Mouse (Mus musculus): ENCODE data around the gene Rnd1.

Rnd1 gene

DNA sequence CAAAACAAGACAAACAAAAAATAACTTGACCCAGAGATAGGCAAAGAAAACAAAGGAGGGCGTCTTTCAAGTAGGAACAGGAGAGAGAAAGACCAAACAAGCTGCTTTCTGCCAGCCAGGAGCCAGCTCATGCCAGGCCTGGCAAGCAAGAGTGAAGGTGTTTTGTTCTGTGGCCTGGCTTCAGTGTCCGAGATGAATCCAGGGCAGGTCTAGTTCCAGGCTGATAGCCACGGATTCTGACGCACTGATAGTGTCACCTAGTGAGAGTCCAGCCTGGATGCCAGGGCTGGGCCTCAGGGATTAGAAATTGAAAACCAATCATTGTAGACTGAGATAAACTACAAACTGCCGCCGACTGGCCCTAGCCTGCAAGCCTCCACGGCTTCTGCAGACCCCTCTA, 716 bp upstream of the Rnd1 start:
- no peak for DNase-seq (ENCODE audit: low spot score)

DNA sequence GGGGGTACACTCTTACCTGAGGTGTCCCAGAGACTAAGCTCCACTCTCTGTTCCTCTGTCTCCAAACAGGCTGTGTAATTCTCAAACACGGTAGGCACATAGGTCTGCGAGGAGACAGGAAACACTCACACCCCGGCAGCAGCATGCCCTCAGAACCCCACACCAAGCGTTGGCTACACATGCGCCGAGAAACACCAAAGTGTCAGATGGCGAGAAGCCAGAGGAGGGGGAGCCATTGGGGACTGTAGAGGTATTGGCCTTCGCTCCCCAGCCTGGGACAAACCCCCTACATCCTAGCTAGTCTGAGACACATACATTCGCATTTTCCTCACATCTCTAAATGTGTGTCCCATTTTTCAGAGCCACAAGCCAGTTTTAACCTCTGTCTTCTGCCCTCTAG, 790 bp downstream of the Rnd1 start:
- no peak for DNase-seq (ENCODE audit: low spot score)

DNA sequence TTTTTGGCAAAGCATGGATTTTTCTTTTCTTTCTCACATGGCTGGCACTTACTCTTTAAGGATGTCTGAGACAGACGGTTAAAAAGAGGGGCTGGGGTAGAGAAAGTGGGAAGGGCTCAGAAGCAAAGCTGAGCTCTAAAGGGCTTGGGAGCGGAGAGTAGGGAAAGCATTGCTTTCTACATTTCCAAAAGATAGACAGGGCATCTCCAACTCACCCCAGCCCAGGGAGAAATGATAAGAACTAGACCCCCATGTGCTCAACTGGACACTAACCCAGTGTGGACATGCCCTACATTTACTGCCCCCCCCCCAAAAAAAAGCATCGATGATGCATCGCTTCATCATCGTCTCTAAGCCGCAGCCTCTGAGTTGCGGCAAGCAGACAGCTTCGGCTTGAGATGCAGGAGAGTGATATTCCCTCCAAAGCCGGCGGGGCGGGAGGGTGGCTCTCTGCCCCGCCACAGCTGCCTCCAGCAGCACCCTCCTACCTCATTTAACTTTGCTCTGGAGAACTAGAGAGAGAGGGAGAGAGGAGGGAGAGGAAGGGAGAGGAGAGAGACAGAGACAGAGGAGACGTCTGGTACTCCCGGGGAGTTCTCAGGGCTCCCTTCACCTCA, 1.5 kb downstream of the Rnd1 start:
- no peak for DNase-seq (ENCODE audit: low spot score)

DNA sequence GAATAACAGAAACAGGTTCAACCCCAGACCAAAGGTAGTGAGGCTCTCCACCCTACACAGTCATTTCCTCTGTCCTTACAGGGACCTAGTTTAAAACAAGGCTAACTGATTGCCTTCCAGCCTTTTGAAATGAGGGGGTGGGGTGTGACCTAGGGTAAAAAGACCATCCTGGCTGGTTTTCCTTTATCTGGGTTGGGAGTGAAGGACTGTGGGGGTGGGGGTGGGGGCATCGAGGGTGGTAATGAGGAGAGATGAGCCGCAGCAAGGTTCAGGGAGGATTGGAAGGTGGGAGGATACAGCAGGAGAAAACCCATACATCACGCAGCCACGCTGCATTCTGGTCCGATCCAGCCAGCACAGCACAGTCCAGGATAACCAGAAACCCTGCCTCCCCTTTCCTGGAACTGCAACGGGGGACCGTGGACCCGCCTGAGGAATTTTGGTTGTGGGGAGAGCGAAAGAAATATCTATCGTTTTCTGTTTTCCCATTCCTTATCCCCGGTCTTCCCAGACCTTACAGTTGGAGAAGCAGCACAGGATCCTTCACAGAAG, 2.2 kb downstream of the Rnd1 start:
- no peak for DNase-seq (ENCODE audit: low spot score)

DNA sequence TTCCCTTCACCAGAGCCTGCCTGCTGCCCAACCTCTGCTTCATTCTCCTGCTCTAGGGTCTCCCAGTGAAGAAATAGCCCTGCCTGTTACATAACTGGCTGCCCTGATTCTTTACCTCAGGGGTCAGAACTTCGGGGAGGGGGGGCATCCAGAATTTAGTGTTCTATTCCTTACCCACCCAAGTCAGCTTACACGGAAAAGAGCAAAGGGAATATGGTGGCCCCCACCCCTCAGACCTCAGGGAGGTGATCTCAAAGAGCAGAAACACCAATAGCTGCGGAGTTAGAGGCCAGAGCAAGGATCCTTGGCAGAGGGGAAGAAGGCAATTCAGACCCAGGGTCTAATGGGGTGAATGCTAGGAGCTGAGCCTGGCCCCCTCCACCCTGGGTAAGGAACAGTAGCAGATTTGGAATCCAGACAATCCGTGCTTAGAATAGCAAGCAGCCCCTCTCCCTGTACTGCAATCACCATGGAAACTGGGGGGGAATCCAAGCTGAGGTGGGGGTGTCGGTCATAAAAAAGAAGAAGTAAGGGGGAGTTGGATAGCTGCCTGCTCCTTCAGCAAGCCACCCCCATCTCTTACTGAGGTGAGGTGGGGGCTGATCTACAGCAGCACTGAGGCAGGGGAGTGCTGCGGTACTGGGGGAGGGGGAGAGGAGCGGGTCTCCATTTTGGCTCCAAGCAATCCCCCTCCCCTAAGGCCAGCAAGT, 2.8 kb downstream of the Rnd1 start:
- no peak for DNase-seq (ENCODE audit: low spot score)

DNA sequence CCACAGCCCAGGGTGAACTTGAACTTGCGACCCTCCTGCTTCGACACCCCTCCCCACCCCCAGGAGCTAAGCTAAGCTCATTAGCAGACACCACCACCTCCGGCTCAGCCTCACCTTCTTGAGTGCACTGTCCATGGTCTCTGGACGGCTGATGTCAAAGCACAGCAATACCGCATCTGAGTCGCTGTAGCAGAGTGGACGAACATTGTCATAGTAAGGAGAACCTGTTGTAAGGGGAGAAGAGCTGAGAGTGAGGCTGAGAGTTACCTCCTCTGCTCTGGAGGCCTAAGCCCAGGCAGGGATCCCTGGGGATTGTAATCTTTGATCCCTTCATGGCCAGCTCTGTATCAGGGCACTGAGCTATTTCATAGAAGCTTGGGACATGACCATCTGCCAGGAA, 3.5 kb downstream of the Rnd1 start:
- DNase-seq (ENCODE audit: low spot score), result no peak

DNA sequence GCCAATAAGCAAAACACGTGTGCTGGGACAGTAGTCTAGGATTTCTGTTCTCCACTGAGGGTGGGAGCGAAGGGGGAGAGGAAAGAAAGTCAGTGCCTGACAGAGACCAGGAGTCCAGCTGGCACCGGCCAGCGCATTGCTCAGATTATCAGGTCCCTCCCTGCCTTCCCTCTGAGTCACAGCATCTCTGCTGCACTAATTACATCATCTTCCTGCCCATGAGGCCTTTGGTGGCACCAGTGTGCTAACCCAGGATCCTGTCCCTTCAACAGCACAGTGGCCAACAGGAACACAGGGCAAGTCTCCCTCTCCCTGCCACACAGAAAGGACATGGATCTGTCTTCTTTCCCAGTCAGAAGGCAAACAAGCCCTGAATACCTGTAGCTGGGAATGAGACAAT, 4.7 kb downstream of the Rnd1 start:
- DNase-seq (ENCODE audit: low spot score), result no peak

DNA sequence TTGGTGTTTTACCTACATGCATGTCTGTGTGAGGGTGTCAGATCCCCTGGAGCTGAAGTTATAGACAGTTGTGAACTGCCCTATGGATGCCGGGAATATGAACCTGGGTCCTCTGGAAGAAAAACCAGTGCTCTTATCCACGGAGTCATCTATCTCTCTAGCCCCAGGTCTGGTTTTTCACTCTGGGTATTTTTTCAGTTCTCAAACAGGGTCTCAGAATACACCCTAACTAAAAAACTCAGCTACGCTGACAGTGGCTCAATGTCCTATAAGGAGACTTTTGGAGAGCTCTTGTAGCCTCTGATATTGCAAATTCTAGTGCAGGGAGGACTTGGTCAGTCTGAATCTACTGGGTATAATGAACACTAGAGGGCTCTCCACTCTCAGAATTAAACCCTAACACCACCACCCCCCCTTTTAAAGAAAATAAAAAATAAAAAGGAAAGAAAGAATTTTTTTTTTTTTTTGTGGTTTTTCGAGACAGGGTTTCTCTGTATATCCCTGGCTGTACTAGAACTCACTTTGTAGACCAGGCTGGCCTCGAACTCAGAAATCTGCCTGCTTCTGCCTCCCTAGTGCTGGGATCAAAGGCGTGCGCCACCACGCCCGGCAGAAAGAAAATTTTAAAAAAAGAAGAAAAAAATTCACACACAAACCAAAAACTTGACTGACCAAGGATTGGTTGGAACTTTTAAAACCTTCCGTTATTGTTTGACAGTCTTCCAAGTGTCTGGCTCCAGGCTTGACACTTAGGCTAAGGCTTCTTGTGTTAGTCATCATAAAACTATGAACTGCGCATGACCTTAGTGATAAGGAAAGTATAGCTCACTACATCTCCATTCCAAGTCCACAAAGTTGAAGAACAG, 13.0 kb downstream of the Rnd1 start:
- DNase-seq (ENCODE audit: low spot score), result no peak

DNA sequence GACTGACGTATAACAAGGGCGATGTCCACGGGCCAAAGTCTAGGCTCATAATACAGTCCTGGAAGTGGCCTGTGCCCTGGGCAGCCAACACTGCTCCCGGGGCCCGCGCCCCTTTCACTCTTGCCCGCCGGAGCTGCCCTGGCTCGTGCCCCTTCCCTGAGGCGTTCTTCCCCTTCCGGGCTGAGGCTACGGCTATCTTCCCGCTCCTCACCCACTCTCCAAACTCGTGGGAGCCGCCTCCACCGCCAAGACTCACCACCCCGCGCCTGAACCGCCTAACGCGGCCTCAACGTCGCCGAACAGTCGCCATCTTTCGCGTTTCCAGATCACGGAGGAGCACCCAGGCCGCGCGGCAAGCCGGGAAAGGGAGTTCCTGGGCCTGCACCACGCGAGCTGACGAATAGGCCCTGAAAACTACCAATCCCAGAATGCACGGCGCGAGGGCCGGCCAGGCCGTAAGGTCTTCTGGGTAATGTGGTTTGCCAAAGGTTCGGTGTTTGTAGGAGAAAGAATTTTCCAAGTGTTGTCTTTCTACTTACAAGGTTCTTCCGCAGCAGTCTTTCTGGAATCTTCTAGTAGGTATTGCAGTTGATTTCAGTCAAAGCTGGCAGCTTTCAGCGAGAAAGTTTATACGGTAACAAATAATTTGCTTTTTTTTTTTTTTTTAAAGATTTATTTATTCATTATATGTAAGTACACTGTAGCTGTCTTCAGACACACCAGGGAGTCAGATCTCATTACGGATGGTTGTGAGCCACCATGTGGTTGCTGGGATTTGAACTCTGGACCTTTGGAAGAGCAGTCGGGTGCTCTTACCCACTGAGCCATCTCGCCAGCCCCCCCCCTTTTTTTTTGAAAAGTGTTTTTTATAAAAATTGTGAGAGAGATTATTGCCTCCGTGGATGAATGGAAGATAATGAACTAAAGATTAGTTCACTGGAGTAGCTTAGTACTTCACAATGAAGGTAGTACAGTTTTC, 14.4 kb downstream of the Rnd1 start, which contains the start of gene Ddx23:
TSS of gene Ddx23 (minus strand) at position 328 of the 979 bp plus-strand sequence.
- DNase-seq (ENCODE audit: low spot score), result peak; percentile 93

DNA sequence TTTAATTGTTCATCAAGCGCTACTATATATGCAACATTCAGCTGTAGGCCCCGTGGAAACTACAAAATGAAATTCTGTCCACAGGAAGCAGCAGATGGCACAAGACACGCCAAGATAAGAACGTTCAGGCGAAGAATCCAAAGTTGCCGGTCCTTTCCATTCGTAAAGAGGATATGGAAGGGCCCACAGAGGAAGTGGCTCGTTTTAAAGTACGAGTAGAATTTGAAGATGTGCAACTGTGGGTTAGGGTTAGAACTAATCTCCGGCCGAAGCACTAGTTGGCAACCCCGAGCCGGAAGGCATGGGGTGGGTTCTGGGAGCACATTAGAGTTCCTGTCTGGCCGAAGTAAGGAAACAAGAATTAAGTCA, 15.1 kb downstream of the Rnd1 start:
- no peak for DNase-seq (ENCODE audit: low spot score)

DNA sequence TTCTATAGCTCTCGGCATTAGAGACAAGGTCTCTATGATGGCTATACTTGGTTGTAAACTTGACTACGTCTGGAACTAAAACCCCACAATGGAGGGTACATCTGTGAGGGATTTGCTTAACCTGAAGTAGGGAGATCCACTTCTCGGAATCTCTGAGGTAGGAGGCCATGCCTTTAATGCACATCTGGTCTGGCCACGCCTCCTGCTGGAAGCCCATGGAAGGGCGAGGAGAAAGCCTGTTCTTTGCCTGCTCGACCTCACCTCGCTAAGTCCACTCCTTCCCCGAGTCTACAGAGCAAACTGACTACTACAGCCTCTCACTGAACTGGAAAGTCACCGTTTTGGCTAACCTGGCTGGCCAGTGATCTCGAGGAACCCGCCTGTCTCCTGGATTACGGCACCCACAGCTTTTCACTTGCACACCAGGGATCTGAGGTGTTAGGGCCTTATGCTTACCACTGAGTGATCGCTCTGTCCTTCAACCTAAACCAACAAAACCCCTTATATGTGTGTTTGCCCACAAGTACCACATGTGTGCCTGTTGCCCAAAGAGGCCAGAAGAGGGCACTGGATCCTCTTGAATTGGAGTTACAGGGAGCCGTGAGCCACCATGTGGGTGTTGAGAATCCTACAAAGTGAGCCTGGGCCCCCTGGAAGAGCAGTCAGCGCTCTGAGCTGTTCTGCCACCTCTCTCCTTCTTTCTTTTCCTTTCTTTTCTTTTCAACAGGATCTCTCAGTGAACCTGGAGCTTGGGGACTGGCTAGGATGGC, 20.1 kb downstream of the Rnd1 start:
- DNase-seq (ENCODE audit: low spot score), result no peak

DNA sequence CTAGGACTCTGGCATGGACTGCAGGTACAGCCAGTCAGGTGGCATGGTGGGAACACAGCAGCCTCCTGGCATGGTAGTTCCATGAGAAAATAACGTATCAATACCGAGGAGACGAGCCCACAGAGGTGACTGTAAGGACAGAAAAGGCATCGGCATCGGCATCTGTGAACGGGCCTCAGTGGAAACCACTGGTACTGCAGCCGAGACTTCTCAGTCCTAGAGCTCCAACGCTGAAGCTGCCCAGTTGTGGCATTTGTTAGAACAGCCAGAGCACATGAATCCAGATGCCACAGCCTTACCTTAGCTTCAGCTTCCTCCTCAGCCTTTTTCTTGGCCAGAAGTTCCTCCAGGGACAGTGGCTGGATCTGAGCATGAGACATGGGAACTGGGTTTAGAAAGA, 25.1 kb downstream of the Rnd1 start:
- DNase-seq (ENCODE audit: low spot score), result no peak

DNA sequence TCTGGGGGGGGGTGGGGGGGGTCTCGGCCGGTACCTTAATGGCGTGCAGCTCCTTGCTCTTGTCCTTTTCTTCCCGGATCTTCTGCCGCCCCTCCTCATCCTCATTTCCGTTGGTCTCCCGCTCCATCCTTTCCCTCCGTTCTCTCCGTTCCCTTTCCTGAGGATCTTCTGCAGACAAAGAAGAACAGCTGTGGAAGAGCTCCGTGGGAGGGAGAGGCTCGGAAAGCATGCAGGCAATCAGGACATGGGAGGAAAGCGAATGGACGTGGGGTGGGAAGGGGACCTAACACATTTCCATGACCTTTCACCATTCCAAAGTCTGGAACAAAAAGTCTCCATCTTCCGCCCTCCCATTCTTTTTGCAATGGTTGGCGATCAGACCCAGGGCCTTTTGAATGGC, 25.8 kb downstream of the Rnd1 start:
- DNase-seq (ENCODE audit: low spot score), result no peak

DNA sequence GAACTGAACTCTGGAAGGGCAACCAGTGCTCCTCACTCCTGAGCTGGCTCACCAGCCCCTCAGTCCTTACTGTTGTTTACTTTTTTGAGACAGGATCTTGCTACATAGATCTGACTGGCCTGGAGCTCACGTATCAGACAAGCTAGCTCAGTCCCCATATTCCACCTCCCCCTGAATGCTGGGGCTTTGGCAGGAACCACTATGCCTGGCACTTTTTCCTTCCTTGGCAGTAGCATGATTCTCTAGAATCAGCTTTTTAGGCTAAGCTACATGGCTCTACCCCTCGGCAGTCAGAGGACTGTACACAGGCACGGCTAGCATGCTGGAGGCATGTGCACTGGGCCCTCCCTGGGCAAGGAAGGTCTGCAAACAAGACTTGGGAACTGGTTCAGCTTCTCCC, 29.2 kb downstream of the Rnd1 start:
- DNase-seq (ENCODE audit: low spot score), result no peak

DNA sequence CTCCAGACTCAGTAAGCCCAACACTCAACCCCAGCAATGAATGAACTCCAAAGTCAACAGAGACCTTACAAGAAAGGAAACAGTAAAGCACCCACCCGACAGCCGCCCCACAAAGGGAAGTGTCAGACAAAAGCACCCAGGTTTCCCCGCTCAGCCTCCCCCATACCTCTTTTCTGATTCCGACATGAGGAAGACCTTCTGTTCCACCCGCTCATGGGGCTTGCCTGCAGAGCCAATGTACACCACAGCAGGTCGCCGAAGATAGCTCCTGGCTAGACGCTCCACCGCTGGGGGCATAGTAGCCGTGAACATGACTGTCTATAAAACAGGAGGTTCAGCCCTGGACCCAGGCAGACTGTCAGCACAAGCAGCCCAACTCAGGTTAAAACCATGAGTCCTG, 30.0 kb downstream of the Rnd1 start:
- no peak for DNase-seq (ENCODE audit: low spot score)

DNA sequence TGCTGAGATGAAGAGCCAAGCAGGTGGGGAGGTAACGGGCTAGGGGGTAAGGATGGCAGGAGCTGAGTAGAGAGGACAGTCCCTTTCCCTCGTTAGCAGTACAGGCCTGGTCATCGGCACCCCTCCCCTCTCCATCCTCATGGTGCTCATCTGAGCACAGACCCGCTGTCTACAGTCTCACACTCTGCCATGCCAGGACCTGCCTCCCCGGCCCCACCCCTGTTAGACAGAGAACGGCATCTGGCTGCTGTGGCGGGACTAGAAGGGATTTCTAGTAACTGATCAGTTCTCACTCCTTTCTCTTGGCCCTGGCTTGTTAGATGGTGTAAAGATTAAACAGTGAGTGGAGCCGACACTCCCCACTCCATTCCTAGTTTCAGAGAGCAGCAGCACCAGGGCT, 30.5 kb downstream of the Rnd1 start:
- no peak for DNase-seq (ENCODE audit: low spot score)

DNA sequence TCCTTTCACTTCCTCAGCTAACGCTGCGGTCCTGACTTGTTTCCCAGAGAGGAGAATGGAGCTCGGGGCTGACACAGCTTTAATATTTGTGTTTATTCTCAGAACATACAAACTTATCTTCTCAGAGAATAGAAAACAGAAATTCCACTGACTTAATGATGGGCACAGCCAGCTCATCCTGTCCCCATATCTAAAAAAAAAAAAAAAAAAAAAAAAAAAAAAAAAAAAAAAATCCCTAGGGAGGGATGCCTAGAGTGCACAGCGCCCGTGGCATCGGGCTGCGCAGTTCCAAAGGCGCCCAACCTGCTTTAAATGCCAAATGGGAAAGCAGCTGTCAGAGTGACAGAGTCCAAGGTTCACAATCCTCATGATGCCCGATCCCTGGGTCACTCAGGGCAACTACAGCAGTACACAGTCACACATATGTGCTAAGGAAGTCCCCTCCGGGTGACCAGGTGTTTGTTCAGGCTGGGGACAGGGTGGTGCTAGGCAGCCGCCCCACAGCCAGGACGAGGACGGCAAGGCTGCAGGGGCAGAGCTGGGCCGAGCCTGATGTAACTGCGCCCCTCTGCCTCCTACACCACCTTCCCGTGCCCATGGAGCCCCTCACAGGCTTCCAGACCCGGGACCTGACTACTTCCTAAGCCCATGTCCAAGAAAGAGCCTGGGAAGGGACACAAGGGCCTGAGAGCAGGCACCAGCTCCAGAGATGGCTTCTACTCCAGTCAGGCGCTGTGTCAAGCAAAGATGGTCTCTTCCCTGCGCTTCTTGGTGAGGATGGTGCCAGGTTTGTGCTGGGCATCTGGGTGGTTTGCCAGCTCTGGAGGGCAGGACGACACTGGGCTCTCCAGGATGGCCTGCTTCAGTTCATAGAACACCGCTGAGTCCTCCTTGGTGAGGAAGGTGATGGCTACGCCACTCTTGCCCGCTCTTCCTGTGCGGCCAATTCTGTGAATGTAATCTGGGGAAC, 31.9 kb downstream of the Rnd1 start:
- DNase-seq (ENCODE audit: low spot score), result no peak

DNA sequence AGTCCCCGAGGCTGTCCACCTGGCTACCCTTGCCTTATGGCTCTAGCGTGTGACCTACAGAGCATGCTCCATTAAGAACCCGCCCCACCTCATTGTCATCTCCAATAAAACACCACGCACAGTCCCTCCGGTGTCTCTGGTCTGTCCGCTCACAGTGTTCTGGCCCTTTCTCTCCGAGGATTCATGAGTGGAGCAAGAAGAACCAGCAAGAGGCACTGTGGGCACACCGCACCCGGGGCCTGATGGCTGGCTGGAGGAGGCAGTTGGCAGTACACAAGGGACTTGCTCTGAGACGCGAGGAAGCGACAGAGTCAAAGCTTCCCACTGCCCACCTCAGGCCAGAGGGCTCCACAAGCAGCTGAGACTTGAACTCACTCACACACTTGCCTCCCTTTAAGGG, 32.9 kb downstream of the Rnd1 start:
- no peak for DNase-seq (ENCODE audit: low spot score)

DNA sequence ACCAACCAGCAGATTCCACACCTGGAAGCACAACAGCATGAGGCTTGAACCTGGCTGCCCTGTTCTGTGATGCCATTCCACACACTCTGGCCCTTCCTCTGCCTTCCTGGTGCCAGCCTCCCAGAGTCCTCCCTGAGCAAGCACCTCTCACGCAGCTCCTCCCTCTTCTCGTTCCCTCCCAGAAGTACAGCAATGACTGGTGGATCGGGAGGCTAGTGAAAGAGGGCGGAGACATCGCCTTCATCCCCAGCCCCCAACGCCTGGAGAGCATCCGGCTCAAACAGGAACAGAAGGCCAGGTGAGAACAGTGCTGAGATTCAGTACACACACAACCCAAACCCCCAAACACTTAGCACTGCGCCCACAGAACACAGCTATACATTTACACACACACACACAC, 37.1 kb downstream of the Rnd1 start:
- DNase-seq (ENCODE audit: low spot score), result no peak

DNA sequence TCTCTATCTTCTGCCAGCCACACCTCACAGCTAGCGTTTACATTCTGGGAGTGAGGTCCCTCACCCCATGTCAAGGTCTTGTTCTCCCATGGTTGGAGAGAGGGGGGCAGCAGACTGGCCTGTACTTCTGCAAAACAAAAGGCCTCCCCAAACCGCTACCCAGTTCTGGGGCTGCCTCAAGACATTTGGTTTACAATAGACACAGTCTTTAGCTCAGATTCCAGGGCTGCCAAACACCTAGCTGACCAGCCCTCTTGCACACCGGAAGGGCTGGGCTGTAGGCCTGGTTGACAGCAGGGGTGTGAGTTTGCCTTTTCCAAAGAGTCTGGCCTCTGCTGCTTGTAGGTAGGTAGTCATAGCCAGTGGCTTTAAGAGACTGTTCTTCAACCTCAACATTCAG, 40.1 kb downstream of the Rnd1 start:
- no peak for DNase-seq (ENCODE audit: low spot score)
